ENCODE assay signal across 8 mouse cellular contexts in genomic region chr13:37826994-37827262, GRCm38 (mm10). TPM values are rescaled to one million over a fixed set of nuclear protein-coding genes. Genes with fewer than 3 reads are reported as not detected.
DNase-seq lines count a peak whose midpoint lies in the region; ATAC-seq and TF ChIP-seq lines count a peak whose summit lies in the region.

No protein-coding gene starts in this region.

- TF ChIP-seq EP300 in MEL (IDR thresholded peaks at IDR 0.05; ENCODE audit: low read depth in 1 of 2, low read length in 2 of 2) = no peak

- no peak for TF ChIP-seq CTCF in MEL (IDR thresholded peaks at IDR 0.05 in 2 of 3, conservative IDR thresholded peaks at IDR 0.05 in 1 of 3; ENCODE audit: control insufficient read depth in 1 of 3, insufficient read depth in 1 of 3, low read depth in 2 of 3, low read length in 3 of 3, poor library complexity in 1 of 3, severe bottlenecking in 1 of 3)

- peak overlapping the region; percentile 99 for H3K4me2 ChIP-seq in heart, embryonic 14.5 days (ENCODE audit: low read length)
- peak overlapping the region; percentile 83 for H3K4me2 ChIP-seq in hindbrain, embryonic 12.5 days (replicated peaks)
- peak overlapping the region; percentile 96 for H3K4me2 ChIP-seq in midbrain, embryonic 14.5 days (ENCODE audit: low read length)

- no peaks in the 10 kb centered on the region for H3K9me3 ChIP-seq in heart, embryonic 14.5 days (ENCODE audit: control insufficient read depth, low read length)
- H3K9me3 ChIP-seq in MEL (replicated peaks; ENCODE audit: insufficient read depth, low read length) = no peaks in the 10 kb centered on the region
- H3K9me3 ChIP-seq in hindbrain, embryonic 12.5 days (replicated peaks) = no peaks in the 10 kb centered on the region
- H3K9me3 ChIP-seq in midbrain, embryonic 14.5 days (ENCODE audit: control insufficient read depth, low read length) = no peaks in the 10 kb centered on the region

- H3K79me2 ChIP-seq in MEL (ENCODE audit: control insufficient read depth, insufficient read depth, low read length, poor library complexity) = peaks cover 56% of the 10 kb centered on the region

- ATAC-seq in heart, embryonic 14.5 days (ENCODE audit: insufficient number of reproducible peaks, insufficient read depth, low FRiP score, low read depth) = no peak; the same call in none of the 2 replicates
- peak; percentile 55 for ATAC-seq in hindbrain, embryonic 12.5 days (ENCODE audit: low FRiP score)
- ATAC-seq in midbrain, embryonic 14.5 days (ENCODE audit: low FRiP score, low TSS enrichment) = peak; percentile 27

- TF ChIP-seq POLR2A in MEL (IDR thresholded peaks at IDR 0.05; ENCODE audit: control insufficient read depth in 1 of 2, insufficient read depth in 1 of 2, low read depth in 1 of 2, low read length in 2 of 2, poor library complexity in 1 of 2) = peak in 1 of 2 experiments; percentile 2; a peak in 1 of 4 replicates

- peak overlapping the region; percentile 82 to 96 for H3K27ac ChIP-seq in heart, embryonic 14.5 days (replicated peaks in 1 of 2; ENCODE audit: control insufficient read depth in 1 of 2, insufficient read depth in 1 of 2, low read depth in 2 of 2, low read length in 2 of 2)
- peak overlapping the region; percentile 65 for H3K27ac ChIP-seq in MEL (ENCODE audit: control insufficient read depth, low read depth, low read length)
- peak overlapping the region; percentile 80 for H3K27ac ChIP-seq in hindbrain, embryonic 12.5 days
- H3K27ac ChIP-seq in midbrain, embryonic 14.5 days (replicated peaks; ENCODE audit: low read depth, low read length) = peak overlapping the region; percentile 52

- intact Hi-C loops in left cerebral cortex, postnatal 36 days (cut with DNase I) = no loop called here

- H3K9ac ChIP-seq in heart, embryonic 14.5 days (ENCODE audit: low read length) = peak overlapping the region; percentile 85
- H3K9ac ChIP-seq in MEL (ENCODE audit: control insufficient read depth, low read depth, low read length, poor library complexity, severe bottlenecking) = peak overlapping the region; percentile 70
- peak overlapping the region; percentile 74 for H3K9ac ChIP-seq in hindbrain, embryonic 12.5 days
- H3K9ac ChIP-seq in midbrain, embryonic 14.5 days (replicated peaks; ENCODE audit: low read length) = peak overlapping the region; percentile 34

- H3K27me3 ChIP-seq in heart, embryonic 14.5 days (ENCODE audit: control insufficient read depth, insufficient read depth, low read length) = no peaks in the 10 kb centered on the region
- H3K27me3 ChIP-seq in MEL (ENCODE audit: control insufficient read depth in 1 of 2, insufficient read depth in 2 of 2, low read length in 2 of 2) = no peaks in the 10 kb centered on the region
- H3K27me3 ChIP-seq in hindbrain, embryonic 12.5 days = peaks cover 52% of the 10 kb centered on the region
- peaks cover 59% of the 10 kb centered on the region for H3K27me3 ChIP-seq in midbrain, embryonic 14.5 days (ENCODE audit: control insufficient read depth, insufficient read depth, low read length)

- H3K36me3 ChIP-seq in heart, embryonic 14.5 days (ENCODE audit: control insufficient read depth, insufficient read depth, low read length) = no peaks in the 10 kb centered on the region
- peaks cover 0 to 37% of the 10 kb centered on the region in 2 experiments; a peak in 2 of 4 replicates for H3K36me3 ChIP-seq in MEL (ENCODE audit: control insufficient read depth in 1 of 2, insufficient read depth in 2 of 2, low read length in 2 of 2)
- no peaks in the 10 kb centered on the region for H3K36me3 ChIP-seq in hindbrain, embryonic 12.5 days
- no peaks in the 10 kb centered on the region for H3K36me3 ChIP-seq in midbrain, embryonic 14.5 days (ENCODE audit: control insufficient read depth, insufficient read depth, low read length)

- H3K4me3 ChIP-seq in heart, embryonic 14.5 days (ENCODE audit: control insufficient read depth in 1 of 2, insufficient read depth in 1 of 2, low read depth in 1 of 2, low read length in 2 of 2) = peak overlapping the region; percentile 72 to 77
- peak overlapping the region; percentile 68 to 92 for H3K4me3 ChIP-seq in MEL (ENCODE audit: control insufficient read depth in 1 of 2, insufficient read depth in 1 of 2, low read depth in 2 of 2, low read length in 2 of 2)
- peak overlapping the region; percentile 61 for H3K4me3 ChIP-seq in hindbrain, embryonic 12.5 days
- H3K4me3 ChIP-seq in midbrain, embryonic 14.5 days (replicated peaks; ENCODE audit: low read depth, low read length) = peak overlapping the region; percentile 53

- DNase-seq in heart, adult 8-10 months (ENCODE audit: low spot score) = no peak
- DNase-seq in MEL (ENCODE audit: low read depth, low spot score) = no peak
- DNase-seq in midbrain, embryonic 14.5 days = peak; percentile 57
- DNase-seq in layer of hippocampus, adult 11-12 months (ENCODE audit: low spot score) = no peak
- DNase-seq in left cerebral cortex, postnatal 36 days (ENCODE audit: low spot score in 2 of 2) = no peak
- no peak for DNase-seq in cerebellum, adult 11-12 months

- no peak for TF ChIP-seq RAD21 in MEL (IDR thresholded peaks at IDR 0.05; ENCODE audit: low read depth, low read length)

- H3K4me1 ChIP-seq in heart, embryonic 14.5 days (ENCODE audit: control insufficient read depth in 2 of 2, insufficient read depth in 2 of 2, low read length in 2 of 2) = peaks cover 10 to 48% of the 10 kb centered on the region in 2 experiments
- H3K4me1 ChIP-seq in MEL (ENCODE audit: control insufficient read depth in 1 of 2, insufficient read depth in 2 of 2, low read length in 2 of 2) = peaks cover 23 to 29% of the 10 kb centered on the region in 2 experiments
- H3K4me1 ChIP-seq in hindbrain, embryonic 12.5 days = peaks cover 39% of the 10 kb centered on the region
- H3K4me1 ChIP-seq in midbrain, embryonic 14.5 days (ENCODE audit: control insufficient read depth, insufficient read depth, low read length) = peaks cover 16% of the 10 kb centered on the region

- WGBS in heart, embryonic 14.5 days = under 1% methylated on average over 36 of the region's 36 CpGs
- whole genome bisulfite sequencing in hindbrain, embryonic 12.5 days = under 1% methylated on average over 36 of the region's 36 CpGs
- 0% methylated on average over 36 of the region's 36 CpGs for WGBS in midbrain, embryonic 14.5 days

TF ChIP-seq in MEL, 35 proteins besides CTCF, POLR2A, EP300 and RAD21:
- no peak for TF ChIP-seq ZNF384 (IDR thresholded peaks at IDR 0.05; ENCODE audit: low read depth, low read length)
- TF ChIP-seq MYC (IDR thresholded peaks at IDR 0.05; ENCODE audit: low read depth, low read length) = no peak
- TF ChIP-seq MAZ (IDR thresholded peaks at IDR 0.05; ENCODE audit: low read depth, low read length) = no peak
- TF ChIP-seq POLR2AphosphoS5 (IDR thresholded peaks at IDR 0.05; ENCODE audit: borderline replicate concordance, low read depth, low read length) = no peak
- TF ChIP-seq NELFE (IDR thresholded peaks at IDR 0.05; ENCODE audit: low read depth, low read length) = no peak
- TF ChIP-seq E2F4 (IDR thresholded peaks at IDR 0.05; ENCODE audit: borderline replicate concordance, low read depth, low read length) = no peak
- TF ChIP-seq RCOR1 (IDR thresholded peaks at IDR 0.05; ENCODE audit: low read depth, low read length) = no peak
- 0 out of 2 replicates have a peak, but pooled peaks have one; percentile 1 for TF ChIP-seq SIN3A (IDR thresholded peaks at IDR 0.05; ENCODE audit: low read length)
- TF ChIP-seq UBTF (IDR thresholded peaks at IDR 0.05; ENCODE audit: borderline replicate concordance, insufficient read depth, low read depth, low read length) = 0 out of 2 replicates have a peak, but pooled peaks have one; percentile 8
- no peak for TF ChIP-seq JUND (IDR thresholded peaks at IDR 0.05; ENCODE audit: low read depth, low read length)
- TF ChIP-seq USF1 (IDR thresholded peaks at IDR 0.05; ENCODE audit: low read depth, low read length) = no peak
- no peak for TF ChIP-seq ELF1 (IDR thresholded peaks at IDR 0.05; ENCODE audit: low read depth, low read length)
- TF ChIP-seq ZKSCAN1 (IDR thresholded peaks at IDR 0.05; ENCODE audit: low read depth, low read length) = no peak
- no peak for TF ChIP-seq CHD2 (IDR thresholded peaks at IDR 0.05; ENCODE audit: low read length)
- TF ChIP-seq MAFK (IDR thresholded peaks at IDR 0.05; ENCODE audit: borderline replicate concordance, low read depth, low read length) = no peak
- TF ChIP-seq POLR2AphosphoS2 (IDR thresholded peaks at IDR 0.05; ENCODE audit: low read length) = no peak
- TF ChIP-seq HCFC1 (IDR thresholded peaks at IDR 0.05; ENCODE audit: low read depth, low read length) = no peak

RNA-seq across cellular contexts. Expression of gene Rreb1, which starts 48.7 kb away (rescaled TPM):
- 13.6 and 17.8 TPM in 2 replicates for polyA plus RNA-seq in heart, embryonic 14.5 days (2014; fragmentation: Nextera tagmentation; extraction: Ambion mirVana)
- total RNA-seq in heart, adult 8-10 months (2022) = 10 to 100 TPM; 44.5 to 54.0 (median 52.6) TPM
- 8.1 and 10.4 TPM in 2 replicates for total RNA-seq in MEL (2012; rRNA removed)
- 10 to 100 TPM in 1 of 2 experiments, not detected in 1; 34.0 TPM for polyA plus RNA-seq in MEL (2012; ENCODE audit: insufficient read depth in 1 of 2, insufficient read length in 2 of 2, low read depth in 1 of 2, low replicate concordance in 2 of 2, missing spikeins in 1 of 2)
- polyA plus RNA-seq in hindbrain, embryonic 12.5 days (2016; fragmentation: Nextera tagmentation; extraction: Ambion mirVana) = 6.1 and 6.4 TPM in 2 replicates
- 1.8 and 3.9 TPM in 2 replicates for polyA plus RNA-seq in midbrain, embryonic 14.5 days (2014; fragmentation: Nextera tagmentation; extraction: Ambion mirVana)
- 10 to 100 TPM; 20.7 to 44.1 TPM for total RNA-seq in left cerebral cortex, postnatal 36 days (2021)

Comparison
In these comparisons a context has a peak if more than half of its experiments do, and no peak if none do; other contexts are left out.
1. H3K9ac ChIP-seq: peak in every context shown above with its lines; median percentile 85 in heart, embryonic 14.5 days; 74 in hindbrain, embryonic 12.5 days; 70 in MEL; 34 in midbrain, embryonic 14.5 days.